Mouse (Mus musculus): ENCODE measurements around the gene Icosl. TPM values are rescaled to one million over a fixed set of nuclear protein-coding genes. Genes with fewer than 3 reads are reported as not detected.
A peak's percentile ranks its signal among the peaks of the same experiment; 100 is the strongest.
"Not testable (repeated sequence)": the region's sequence is repeated elsewhere in the genome, so short reads cannot be mapped to it uniquely, and the experiment has no call there.

Icosl gene
- 1 to 10 TPM; 7.6 to 7.7 TPM for total RNA-seq (2021)

- intact Hi-C loops (cut with DNase I): loop anchor here (1.0 to 5.0 kb wide), 3 partner anchors 42 to 91 kb away; no protein-coding TSS in a partner anchor
- DNase-seq: peak; percentile 82 to 85
Measured at GRCm38 (mm10) chr10:78069101-78070011, at the start of gene Icosl. TSS of gene Icosl (plus strand) at chr10:78069302.

- intact Hi-C loops (cut with DNase I); DNase-seq: not testable (repeated sequence)
Measured at GRCm38 (mm10) chr10:78019984-78020383, 49.1 kb upstream of the Icosl start.

GRCm38 (mm10) chr10:78025453-78025852 lies 43.6 kb upstream of the Icosl start:
- not testable (repeated sequence) for DNase-seq
- intact Hi-C loops (cut with DNase I): loop anchor here (5.0 kb wide), 2 partner anchors 42 to 137 kb away; partner anchors contain the start of gene Icosl

- intact Hi-C loops (cut with DNase I): loop anchor here (5.0 kb wide), 2 partner anchors 39 to 134 kb away; partner anchors contain the start of gene Icosl
- peak; percentile 70 to 80 for DNase-seq
Measured at GRCm38 (mm10) chr10:78028129-78028528, 41.0 kb upstream of the Icosl start.

GRCm38 (mm10) chr10:78029080-78029479 lies 40.0 kb upstream of the Icosl start:
- intact Hi-C loops (cut with DNase I): loop anchor here (5.0 kb wide), 2 partner anchors 38 to 133 kb away; partner anchors contain the start of gene Icosl
- DNase-seq: no peak

GRCm38 (mm10) chr10:78031987-78032386 lies 37.1 kb upstream of the Icosl start:
- no peak for DNase-seq
- intact Hi-C loops (cut with DNase I): no loop called here

GRCm38 (mm10) chr10:78037139-78037538 lies 32.0 kb upstream of the Icosl start:
- DNase-seq: no peak
- intact Hi-C loops (cut with DNase I): no loop called here

- DNase-seq: no peak
- intact Hi-C loops (cut with DNase I): no loop called here
Measured at GRCm38 (mm10) chr10:78041647-78042046, 27.5 kb upstream of the Icosl start, which contains the start of gene Dnmt3l. TSS of gene Dnmt3l (plus strand) at chr10:78041947.

- no peak for DNase-seq
- intact Hi-C loops (cut with DNase I): no loop called here
Measured at GRCm38 (mm10) chr10:78042096-78042495, 27.0 kb upstream of the Icosl start.

GRCm38 (mm10) chr10:78042697-78043405 lies 26.3 kb upstream of the Icosl start:
- DNase-seq: no peak
- intact Hi-C loops (cut with DNase I): no loop called here

- DNase-seq: peak; percentile 58 to 64
- intact Hi-C loops (cut with DNase I): no loop called here
Measured at GRCm38 (mm10) chr10:78043406-78043836, 25.7 kb upstream of the Icosl start, which contains the start of gene Aire. TSS of gene Aire (minus strand) at chr10:78043610.

GRCm38 (mm10) chr10:78044531-78044930 lies 24.6 kb upstream of the Icosl start:
- no peak for DNase-seq
- intact Hi-C loops (cut with DNase I): no loop called here

- intact Hi-C loops (cut with DNase I): no loop called here
- DNase-seq: no peak
Measured at GRCm38 (mm10) chr10:78046388-78046787, 22.7 kb upstream of the Icosl start.

GRCm38 (mm10) chr10:78048061-78048730 lies 20.9 kb upstream of the Icosl start:
- intact Hi-C loops (cut with DNase I): no loop called here
- DNase-seq: no peak

- intact Hi-C loops (cut with DNase I): no loop called here
- no peak for DNase-seq
Measured at GRCm38 (mm10) chr10:78049519-78050035, 19.5 kb upstream of the Icosl start.

- intact Hi-C loops (cut with DNase I): no loop called here
- peak in 1 of 2 experiments; percentile 41 for DNase-seq
Measured at GRCm38 (mm10) chr10:78054633-78055565, 14.2 kb upstream of the Icosl start.

- no peak for DNase-seq
- intact Hi-C loops (cut with DNase I): no loop called here
Measured at GRCm38 (mm10) chr10:78057056-78057455, 12.0 kb upstream of the Icosl start.

- intact Hi-C loops (cut with DNase I): no loop called here
- no peak for DNase-seq
Measured at GRCm38 (mm10) chr10:78063122-78063521, 6.0 kb upstream of the Icosl start.

GRCm38 (mm10) chr10:78067226-78067625 lies 1.9 kb upstream of the Icosl start:
- DNase-seq: no peak
- intact Hi-C loops (cut with DNase I): loop anchor here (5.0 kb wide), 1 partner anchor 40 kb away; no protein-coding TSS in a partner anchor

Data from heart, postnatal 36 days (tissue).